ENCODE assay signal across 16 mouse cellular contexts in genomic region chr7:132425364-132425999, GRCm38 (mm10).
DNase-seq lines count a peak whose midpoint lies in the region; ATAC-seq lines count a peak whose summit lies in the region.
"Had no signal": no experiment of that assay in that cellular context is flagged by ENCODE, and none has a peak within 500 bp of the region (broad histone marks: within the 10 kb centered on the region; RNA-seq: fewer than 3 reads in every experiment).

No protein-coding gene starts in this region.

- peaks cover 6% of the 10 kb centered on the region; the same call in 1 of the 2 replicates for H3K4me1 ChIP-seq in hindbrain, embryonic 11.5 days (replicated peaks; ENCODE audit: control insufficient read depth, insufficient read depth, low read length)
- H3K4me1 ChIP-seq in hindbrain, embryonic 16.5 days (ENCODE audit: control insufficient read depth, insufficient read depth, low read depth, low read length) = peaks cover 4% of the 10 kb centered on the region; the same call in 1 of the 2 replicates
- peaks cover 24% of the 10 kb centered on the region for H3K4me1 ChIP-seq in neural tube, embryonic 12.5 days
- peaks cover 15% of the 10 kb centered on the region for H3K4me1 ChIP-seq in neural tube, embryonic 15.5 days
- peaks cover 10% of the 10 kb centered on the region for H3K4me1 ChIP-seq in hindbrain, embryonic 14.5 days (replicated peaks; ENCODE audit: control insufficient read depth, insufficient read depth, low read length)
- H3K4me1 ChIP-seq in embryonic facial prominence, embryonic 10.5 days = peaks cover 9% of the 10 kb centered on the region; the same call in 1 of the 2 replicates
- H3K4me1 ChIP-seq: limb, embryonic 12.5 days; liver, embryonic 15.5 days had no signal

- H3K4me3 ChIP-seq in hindbrain, embryonic 11.5 days (ENCODE audit: low read depth, low read length) = no peak overlapping the region
- H3K4me3 ChIP-seq in hindbrain, embryonic 16.5 days (ENCODE audit: low read length) = no peak overlapping the region
- H3K4me3 ChIP-seq in neural tube, embryonic 12.5 days = no peak overlapping the region
- no peak overlapping the region for H3K4me3 ChIP-seq in neural tube, embryonic 15.5 days (replicated peaks)
- no peak overlapping the region for H3K4me3 ChIP-seq in hindbrain, embryonic 14.5 days (replicated peaks; ENCODE audit: low read length)
- H3K4me3 ChIP-seq in embryonic facial prominence, embryonic 10.5 days = no peak overlapping the region
- H3K4me3 ChIP-seq: embryonic facial prominence, embryonic 13.5 days; left cerebral cortex, adult 2 months; limb, embryonic 12.5 days; liver, embryonic 15.5 days had no signal

- no peak overlapping the region for H3K4me2 ChIP-seq in hindbrain, embryonic 11.5 days (replicated peaks; ENCODE audit: low read depth, low read length)
- H3K4me2 ChIP-seq in hindbrain, embryonic 16.5 days (ENCODE audit: low read length) = no peak overlapping the region
- H3K4me2 ChIP-seq in neural tube, embryonic 12.5 days (replicated peaks) = no peak overlapping the region
- no peak overlapping the region for H3K4me2 ChIP-seq in neural tube, embryonic 15.5 days
- no peak overlapping the region for H3K4me2 ChIP-seq in hindbrain, embryonic 14.5 days (replicated peaks)
- H3K4me2 ChIP-seq: embryonic facial prominence, embryonic 13.5 days; limb, embryonic 12.5 days; liver, embryonic 15.5 days had no signal

- H3K9me3 ChIP-seq in hindbrain, embryonic 11.5 days (ENCODE audit: control insufficient read depth, low read length) = no peaks in the 10 kb centered on the region
- H3K9me3 ChIP-seq in hindbrain, embryonic 16.5 days (ENCODE audit: control insufficient read depth, low read length) = no peaks in the 10 kb centered on the region
- no peaks in the 10 kb centered on the region for H3K9me3 ChIP-seq in neural tube, embryonic 12.5 days
- no peaks in the 10 kb centered on the region for H3K9me3 ChIP-seq in neural tube, embryonic 15.5 days (replicated peaks)
- no peaks in the 10 kb centered on the region for H3K9me3 ChIP-seq in hindbrain, embryonic 14.5 days (ENCODE audit: control insufficient read depth, low read length)
- H3K9me3 ChIP-seq in embryonic facial prominence, embryonic 10.5 days = no peaks in the 10 kb centered on the region
- H3K9me3 ChIP-seq: embryonic facial prominence, embryonic 13.5 days; limb, embryonic 12.5 days; liver, embryonic 15.5 days had no signal

- H3K27ac ChIP-seq in hindbrain, embryonic 11.5 days (ENCODE audit: low read depth, low read length) = peak overlapping the region; percentile 30; the same call in 1 of the 2 replicates
- H3K27ac ChIP-seq in hindbrain, embryonic 16.5 days (ENCODE audit: low read depth, low read length) = no peak overlapping the region
- H3K27ac ChIP-seq in neural tube, embryonic 12.5 days = 0 out of 2 replicates have a peak overlapping the region, but pooled peaks have one; percentile 33
- H3K27ac ChIP-seq in neural tube, embryonic 15.5 days (replicated peaks) = no peak overlapping the region
- peak overlapping the region; percentile 7; the same call in 1 of the 2 replicates for H3K27ac ChIP-seq in hindbrain, embryonic 14.5 days
- no peak overlapping the region for H3K27ac ChIP-seq in embryonic facial prominence, embryonic 10.5 days (replicated peaks)
- H3K27ac ChIP-seq: embryonic facial prominence, embryonic 13.5 days; left cerebral cortex, adult 2 months; limb, embryonic 12.5 days; liver, embryonic 15.5 days had no signal

- no peak overlapping the region for H3K9ac ChIP-seq in hindbrain, embryonic 11.5 days (ENCODE audit: low read depth, low read length)
- no peak overlapping the region for H3K9ac ChIP-seq in hindbrain, embryonic 16.5 days (ENCODE audit: low read depth, low read length)
- no peak overlapping the region for H3K9ac ChIP-seq in neural tube, embryonic 12.5 days
- H3K9ac ChIP-seq in neural tube, embryonic 15.5 days (replicated peaks) = no peak overlapping the region
- H3K9ac ChIP-seq in hindbrain, embryonic 14.5 days = no peak overlapping the region
- H3K9ac ChIP-seq: embryonic facial prominence, embryonic 13.5 days; limb, embryonic 12.5 days; liver, embryonic 15.5 days had no signal

- ATAC-seq in hindbrain, embryonic 11.5 days (ENCODE audit: low FRiP score) = 0 out of 2 replicates have a peak, but pooled peaks have one; percentile 38
- no peak for ATAC-seq in hindbrain, embryonic 16.5 days
- ATAC-seq in neural tube, embryonic 12.5 days (ENCODE audit: low FRiP score, low read depth) = peak; percentile 42; the same call in 1 of the 2 replicates
- no peak for ATAC-seq in neural tube, embryonic 15.5 days (ENCODE audit: low FRiP score)
- ATAC-seq in hindbrain, embryonic 14.5 days (ENCODE audit: low FRiP score) = no peak
- ATAC-seq: activated CD4-positive, CD25-positive, alpha-beta regulatory T cell, adult 4 months had no signal

- no peaks in the 10 kb centered on the region for H3K27me3 ChIP-seq in hindbrain, embryonic 11.5 days (ENCODE audit: control insufficient read depth, insufficient read depth, low read length)
- H3K27me3 ChIP-seq in hindbrain, embryonic 16.5 days (replicated peaks; ENCODE audit: control insufficient read depth, insufficient read depth, low read length) = no peaks in the 10 kb centered on the region
- H3K27me3 ChIP-seq in neural tube, embryonic 12.5 days (replicated peaks) = no peaks in the 10 kb centered on the region
- H3K27me3 ChIP-seq in neural tube, embryonic 15.5 days (replicated peaks) = no peaks in the 10 kb centered on the region
- no peaks in the 10 kb centered on the region for H3K27me3 ChIP-seq in hindbrain, embryonic 14.5 days (ENCODE audit: control insufficient read depth, insufficient read depth, low read length)
- H3K27me3 ChIP-seq in embryonic facial prominence, embryonic 10.5 days (replicated peaks; ENCODE audit: low read depth, poor library complexity, severe bottlenecking) = no peaks in the 10 kb centered on the region
- H3K27me3 ChIP-seq: embryonic facial prominence, embryonic 13.5 days had no signal

- H3K36me3 ChIP-seq in hindbrain, embryonic 11.5 days (ENCODE audit: control insufficient read depth, insufficient read depth, low read length) = no peaks in the 10 kb centered on the region
- H3K36me3 ChIP-seq in hindbrain, embryonic 16.5 days (ENCODE audit: control insufficient read depth, insufficient read depth, low read length) = no peaks in the 10 kb centered on the region
- H3K36me3 ChIP-seq in neural tube, embryonic 12.5 days = no peaks in the 10 kb centered on the region
- no peaks in the 10 kb centered on the region for H3K36me3 ChIP-seq in neural tube, embryonic 15.5 days
- H3K36me3 ChIP-seq in hindbrain, embryonic 14.5 days (replicated peaks; ENCODE audit: control insufficient read depth, insufficient read depth) = no peaks in the 10 kb centered on the region
- H3K36me3 ChIP-seq in embryonic facial prominence, embryonic 10.5 days (replicated peaks) = no peaks in the 10 kb centered on the region
- H3K36me3 ChIP-seq: embryonic facial prominence, embryonic 13.5 days; limb, embryonic 12.5 days; liver, embryonic 15.5 days had no signal

- WGBS in hindbrain, embryonic 11.5 days = 53% methylated on average over 11 of the region's 11 CpGs
- WGBS in hindbrain, embryonic 16.5 days = 40% methylated on average over 11 of the region's 11 CpGs
- 41% methylated on average over 11 of the region's 11 CpGs for WGBS in neural tube, embryonic 12.5 days
- WGBS in neural tube, embryonic 15.5 days = 44% methylated on average over 11 of the region's 11 CpGs
- 40% methylated on average over 11 of the region's 11 CpGs for WGBS in hindbrain, embryonic 14.5 days
- 67% methylated on average over 11 of the region's 11 CpGs for WGBS in embryonic facial prominence, embryonic 10.5 days

- DNase-seq in hindbrain, embryonic 11.5 days (ENCODE audit: low spot score) = no peak
- DNase-seq in hindbrain, embryonic 14.5 days (ENCODE audit: low spot score) = no peak
- DNase-seq in embryonic facial prominence, embryonic 10.5 days (ENCODE audit: low spot score) = no peak
- DNase-seq in layer of hippocampus, postnatal 14 days (ENCODE audit: low spot score in 2 of 2) = no peak
- DNase-seq: cerebellum, adult 18-20 months; gastrocnemius, postnatal 10 days; heart, postnatal 4 days; right cerebral cortex, postnatal 4 days had no signal

Comparison
In these comparisons a context has a peak if more than half of its experiments do, and no peak if none do; other contexts are left out.
1. ATAC-seq: peak in hindbrain, embryonic 11.5 days (single experiment) and neural tube, embryonic 12.5 days (single experiment); none in hindbrain, embryonic 16.5 days (single experiment), neural tube, embryonic 15.5 days (single experiment) and hindbrain, embryonic 14.5 days (single experiment).
2. H3K27ac ChIP-seq: peak in hindbrain, embryonic 11.5 days (single experiment), neural tube, embryonic 12.5 days (single experiment) and hindbrain, embryonic 14.5 days (single experiment); none in hindbrain, embryonic 16.5 days (single experiment), neural tube, embryonic 15.5 days (single experiment) and embryonic facial prominence, embryonic 10.5 days (single experiment).